Mouse (Mus musculus): ENCODE measurements around the gene Znrf4.

Znrf4 gene

DNA sequence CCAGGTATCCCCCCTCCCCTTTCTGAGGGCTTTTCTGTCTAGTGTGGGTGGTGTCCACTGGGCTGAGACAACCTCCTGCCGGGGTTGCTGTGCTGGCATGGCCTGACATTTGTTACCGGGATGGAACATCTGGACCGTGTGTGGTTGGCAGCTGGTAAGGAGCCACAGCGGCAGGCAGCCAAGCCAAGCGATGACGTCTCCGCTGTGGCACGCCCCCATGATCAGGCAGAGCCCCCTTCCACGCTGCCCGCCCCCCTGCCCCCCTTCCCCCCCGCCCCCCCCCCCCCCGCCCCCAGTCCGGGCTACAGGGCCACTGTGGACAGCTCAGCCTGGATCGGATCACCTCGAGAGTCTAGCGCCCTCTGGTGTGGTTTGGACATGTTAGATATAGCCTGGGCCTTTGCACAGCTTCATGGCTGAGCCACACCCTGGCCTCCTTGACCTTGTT, 24.8 kb downstream of the Znrf4 start:
- DNase-seq (ENCODE audit: low spot score): no peak

DNA sequence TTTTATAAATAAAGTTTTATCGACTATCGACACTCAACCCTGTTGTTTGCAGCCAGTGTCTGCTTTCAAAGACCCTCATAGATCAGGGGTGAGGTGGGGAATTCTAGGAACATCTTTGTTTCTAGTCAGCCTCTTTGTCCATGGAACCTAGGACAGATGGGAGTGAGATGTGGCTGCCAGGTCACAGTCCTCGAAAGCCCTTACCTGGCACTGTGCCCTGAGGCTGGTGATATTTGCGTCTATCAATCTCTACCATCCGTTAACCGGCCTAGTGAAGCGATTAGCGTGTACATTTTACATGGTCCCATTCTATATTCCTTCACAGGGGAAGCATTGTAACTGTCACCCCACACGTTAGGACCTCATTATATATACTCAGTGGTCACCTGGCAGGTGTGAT, 26.3 kb downstream of the Znrf4 start:
- DNase-seq (ENCODE audit: low spot score): no peak

DNA sequence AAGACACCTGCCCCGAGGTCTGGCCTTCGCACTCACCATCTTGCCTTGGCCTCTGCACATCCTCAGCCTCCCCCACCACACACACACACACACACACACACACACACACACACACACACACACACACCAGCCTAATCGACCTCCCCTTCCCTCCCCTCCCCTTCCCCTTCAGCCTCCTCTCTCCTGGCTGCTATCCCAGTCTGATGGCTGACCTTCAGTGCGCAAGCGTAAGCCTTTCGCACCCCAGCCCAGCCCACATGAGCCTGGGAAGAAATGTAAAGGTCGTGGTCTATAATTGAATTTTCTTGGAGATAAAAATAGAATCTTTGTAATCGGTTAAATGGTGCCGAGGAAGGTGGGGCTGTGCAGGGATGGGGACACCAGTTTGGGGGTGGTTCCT, 27.1 kb downstream of the Znrf4 start:
- no peak for DNase-seq (ENCODE audit: low spot score)

DNA sequence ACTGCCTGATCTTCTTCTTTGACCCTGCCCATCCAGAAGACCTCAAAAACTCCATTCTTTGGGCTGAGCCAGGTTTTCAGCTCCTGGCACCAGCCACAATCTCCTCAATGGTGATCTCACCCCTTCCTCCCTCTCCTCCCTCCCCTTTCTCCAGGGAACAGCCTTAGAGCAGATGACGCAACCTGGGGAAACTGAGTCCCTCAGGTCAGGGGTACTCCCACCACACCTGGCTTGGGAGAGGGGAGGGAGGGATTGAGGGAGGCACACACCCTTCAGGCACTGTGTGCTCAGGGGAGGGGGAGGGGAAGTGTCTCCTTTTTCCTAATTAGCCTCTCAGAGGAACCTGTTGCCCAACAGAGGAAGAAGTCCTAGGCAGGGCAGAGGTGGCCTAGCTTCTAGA, 29.6 kb downstream of the Znrf4 start:
- DNase-seq (ENCODE audit: low spot score): no peak

DNA sequence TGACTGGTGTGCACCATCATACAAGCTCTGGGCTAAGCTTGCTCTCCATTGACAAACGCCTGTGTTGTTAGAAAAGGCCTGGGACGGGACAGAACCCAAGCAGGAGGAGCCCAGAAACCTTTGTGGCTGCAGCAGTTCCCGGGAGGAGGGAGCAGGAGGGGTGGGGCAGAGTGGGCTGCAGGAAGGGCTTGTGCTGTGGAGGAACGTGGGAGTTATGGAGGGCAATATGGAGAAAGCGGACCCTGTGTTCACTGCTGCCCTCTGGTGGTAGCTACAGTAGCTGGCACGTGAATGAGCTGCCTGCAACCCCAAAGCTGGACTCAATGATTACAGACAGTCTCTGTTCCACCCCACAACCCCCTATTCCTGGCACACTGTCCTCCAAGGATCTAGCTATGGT, 32.9 kb downstream of the Znrf4 start:
- peak; percentile 76 for DNase-seq (ENCODE audit: low spot score)

DNA sequence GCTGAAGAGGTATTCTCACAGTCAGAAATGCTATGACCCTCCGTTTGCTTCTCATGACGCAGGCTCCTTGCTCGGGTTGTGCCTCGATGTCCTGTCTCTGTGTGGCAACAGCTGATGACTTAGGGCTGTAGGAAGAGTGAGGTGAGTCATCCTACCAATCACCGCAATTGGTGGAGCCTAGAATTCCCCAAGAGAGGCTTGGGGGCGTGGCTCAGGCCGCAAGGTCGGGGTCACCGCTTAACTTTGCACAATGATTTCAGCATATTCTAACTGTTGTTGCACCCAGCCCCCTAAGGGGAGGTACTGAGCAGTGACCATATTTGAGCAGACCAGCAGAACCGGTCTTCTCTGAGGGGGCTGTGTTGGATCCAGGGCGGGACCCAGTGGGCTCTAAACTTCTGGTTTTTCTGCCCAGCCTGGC, 34.0 kb downstream of the Znrf4 start:
- no peak for DNase-seq (ENCODE audit: low spot score)

DNA sequence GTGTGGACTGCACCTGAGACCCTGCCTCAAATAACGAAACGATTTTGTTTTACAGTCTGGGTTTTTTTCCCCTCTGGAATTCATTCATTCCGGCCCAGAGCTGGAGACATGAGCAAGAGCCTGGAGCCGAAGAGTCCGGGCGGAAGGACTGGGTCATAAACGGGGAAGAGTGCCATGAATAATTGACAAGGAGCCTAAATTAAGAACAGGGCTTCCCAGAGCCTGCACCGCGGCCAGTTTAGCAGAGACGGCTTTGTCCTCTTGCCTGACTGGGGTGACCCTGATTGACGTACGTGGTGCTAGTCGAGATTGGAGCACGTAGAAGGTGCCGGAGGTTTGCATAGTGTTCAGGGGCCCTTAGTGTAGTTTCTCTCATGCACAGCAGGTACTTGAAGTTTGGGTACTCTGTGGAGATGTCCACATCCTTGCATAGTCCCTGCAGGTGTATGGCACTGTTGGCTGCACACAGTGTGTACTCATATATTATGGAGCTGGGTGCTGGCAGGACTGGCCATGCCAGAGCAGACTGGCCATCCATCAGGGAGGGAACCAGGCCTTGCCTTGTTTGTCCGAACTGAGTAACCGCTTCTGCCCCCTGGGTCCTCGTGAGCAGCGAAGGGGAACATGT, 34.9 kb downstream of the Znrf4 start:
- DNase-seq (ENCODE audit: low spot score): no peak

DNA sequence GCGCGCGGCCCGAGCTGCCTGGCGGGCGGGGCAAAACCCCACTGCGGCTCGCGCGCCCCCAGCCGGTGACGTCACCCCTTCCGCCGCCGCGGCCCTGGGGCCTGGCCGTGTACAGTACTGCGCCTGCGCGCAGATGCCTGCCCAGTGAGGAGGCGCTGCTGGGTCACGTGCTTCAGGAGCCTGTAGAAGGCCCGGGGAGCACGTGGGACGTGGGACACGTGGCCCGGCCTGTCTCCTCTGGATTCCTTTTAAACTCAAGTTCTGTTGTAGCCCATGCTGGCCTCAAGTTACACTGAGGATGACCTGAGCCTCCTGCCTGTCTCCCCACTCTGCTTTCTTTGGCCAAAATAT, 35.9 kb downstream of the Znrf4 start, which contains the start of gene Ptprs:
Ptprs (minus strand) TSS at position 82 of the 351 bp plus-strand sequence.
- DNase-seq (ENCODE audit: low spot score): peak; percentile 93

DNA sequence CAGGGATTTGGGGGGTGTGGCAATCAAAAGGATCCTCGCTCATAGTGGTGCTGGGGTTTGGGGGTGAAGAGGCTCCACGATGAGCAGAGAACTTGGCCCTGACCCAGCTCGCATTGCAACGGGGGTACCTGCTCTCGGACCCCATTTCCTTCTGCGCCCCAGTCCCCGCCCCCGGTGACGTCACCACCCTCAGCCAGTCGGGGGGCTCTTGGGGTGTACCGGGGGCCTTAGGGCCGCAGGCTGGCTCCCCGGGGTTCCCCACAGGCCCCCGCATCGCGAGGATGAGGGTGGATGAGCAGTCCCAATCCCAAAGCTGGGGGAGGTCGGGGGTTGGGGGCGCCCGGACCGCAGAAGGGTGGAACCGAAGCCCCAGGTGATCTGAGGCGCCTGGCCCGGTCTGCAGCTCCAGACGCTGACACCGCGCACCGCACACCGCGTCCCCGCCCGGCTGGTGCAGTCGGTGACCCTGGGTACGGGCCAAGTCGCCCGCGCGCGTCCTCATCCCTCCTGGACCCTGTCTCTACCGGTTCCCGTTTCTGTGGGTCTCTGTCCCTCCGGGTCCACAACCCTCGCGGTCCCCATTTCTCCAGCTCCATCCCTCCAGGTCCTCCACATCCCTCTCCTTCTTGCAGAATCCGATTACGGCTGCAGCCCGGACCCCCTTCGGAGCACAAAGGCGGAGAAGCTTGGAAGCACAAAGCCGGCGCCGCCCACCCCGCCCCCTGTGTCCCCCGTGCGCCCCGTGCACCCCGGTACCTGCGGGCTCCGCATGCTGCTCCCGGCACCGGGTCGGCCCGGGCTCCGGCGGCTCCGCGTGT, 36.4 kb downstream of the Znrf4 start:
- no peak for DNase-seq (ENCODE audit: low spot score)

DNA sequence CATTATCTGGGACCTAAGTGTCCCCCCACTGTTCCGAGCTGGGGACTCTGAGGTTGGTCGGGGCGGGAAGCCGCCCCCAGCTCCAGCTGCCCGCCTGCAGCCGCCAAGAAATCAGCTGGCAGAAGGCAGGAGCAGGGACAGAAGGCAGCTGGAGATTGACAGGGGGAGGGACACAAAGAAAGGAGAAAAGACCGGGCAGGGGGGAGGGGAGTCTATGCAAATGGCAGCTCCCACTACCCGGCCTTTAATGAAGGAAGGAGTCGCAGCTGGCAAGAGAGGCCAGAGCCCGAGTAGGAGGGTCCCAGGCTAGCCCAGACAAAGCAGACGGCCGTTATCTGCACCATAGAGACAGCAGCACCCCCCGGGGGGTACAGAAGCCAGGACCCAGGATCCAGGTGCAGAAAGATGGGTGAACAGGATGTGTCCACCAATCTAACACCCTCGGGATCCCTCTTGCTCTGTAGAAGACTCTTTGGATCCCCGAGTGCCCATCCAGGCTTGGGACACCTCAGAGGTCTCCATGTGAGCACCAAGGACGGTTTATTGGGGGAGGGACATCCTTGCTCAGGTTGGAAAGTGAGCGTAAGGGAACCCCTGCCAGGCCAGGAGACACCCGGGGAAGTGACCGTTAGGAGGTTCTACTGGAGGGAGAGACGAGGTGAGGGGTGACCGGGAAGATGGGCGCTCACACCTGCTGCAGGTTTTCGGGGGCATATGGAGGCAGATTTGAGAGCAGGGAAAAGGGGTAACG, 37.2 kb downstream of the Znrf4 start:
- no peak for DNase-seq (ENCODE audit: low spot score)

DNA sequence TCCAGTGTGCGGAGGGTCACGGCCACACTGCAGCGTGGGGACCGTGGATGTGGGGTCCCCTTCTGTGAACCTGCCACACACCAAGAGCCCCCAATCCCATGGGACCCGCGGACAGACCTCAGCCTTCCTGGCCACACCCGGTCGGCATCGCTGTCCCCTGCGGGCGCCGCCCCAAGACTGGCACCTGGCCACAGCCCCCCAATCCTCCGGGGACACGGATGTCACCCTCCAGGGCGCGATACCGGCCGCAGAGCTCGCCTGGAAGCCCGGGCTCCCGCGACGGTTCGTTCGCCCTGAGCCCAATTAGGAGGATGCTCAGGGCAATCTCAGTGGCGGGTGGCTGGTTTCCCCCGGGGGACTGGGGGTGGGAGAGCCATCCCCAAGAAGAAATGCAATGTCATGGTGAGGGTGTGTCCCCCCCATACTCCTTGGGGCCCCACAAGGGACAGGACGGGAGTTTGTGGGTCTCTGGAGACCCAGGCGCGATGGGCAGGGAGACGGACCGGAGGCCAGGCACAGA, 37.9 kb downstream of the Znrf4 start:
- no peak for DNase-seq (ENCODE audit: low spot score)

DNA sequence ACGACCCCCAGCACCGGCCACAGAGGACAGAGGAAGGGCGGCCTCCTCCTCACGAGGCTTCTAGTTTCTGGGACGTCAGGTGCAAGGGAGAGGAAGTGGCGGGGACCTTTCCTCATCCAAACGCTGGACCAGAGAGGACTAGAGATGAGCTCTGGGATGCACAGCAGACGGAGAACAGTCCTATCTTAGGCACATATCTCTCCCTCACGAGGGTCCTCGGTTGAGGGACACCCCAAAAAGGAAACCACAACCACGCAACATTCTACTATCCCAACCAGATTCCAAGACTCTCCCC, 38.7 kb downstream of the Znrf4 start:
- no peak for DNase-seq (ENCODE audit: low spot score)

DNA sequence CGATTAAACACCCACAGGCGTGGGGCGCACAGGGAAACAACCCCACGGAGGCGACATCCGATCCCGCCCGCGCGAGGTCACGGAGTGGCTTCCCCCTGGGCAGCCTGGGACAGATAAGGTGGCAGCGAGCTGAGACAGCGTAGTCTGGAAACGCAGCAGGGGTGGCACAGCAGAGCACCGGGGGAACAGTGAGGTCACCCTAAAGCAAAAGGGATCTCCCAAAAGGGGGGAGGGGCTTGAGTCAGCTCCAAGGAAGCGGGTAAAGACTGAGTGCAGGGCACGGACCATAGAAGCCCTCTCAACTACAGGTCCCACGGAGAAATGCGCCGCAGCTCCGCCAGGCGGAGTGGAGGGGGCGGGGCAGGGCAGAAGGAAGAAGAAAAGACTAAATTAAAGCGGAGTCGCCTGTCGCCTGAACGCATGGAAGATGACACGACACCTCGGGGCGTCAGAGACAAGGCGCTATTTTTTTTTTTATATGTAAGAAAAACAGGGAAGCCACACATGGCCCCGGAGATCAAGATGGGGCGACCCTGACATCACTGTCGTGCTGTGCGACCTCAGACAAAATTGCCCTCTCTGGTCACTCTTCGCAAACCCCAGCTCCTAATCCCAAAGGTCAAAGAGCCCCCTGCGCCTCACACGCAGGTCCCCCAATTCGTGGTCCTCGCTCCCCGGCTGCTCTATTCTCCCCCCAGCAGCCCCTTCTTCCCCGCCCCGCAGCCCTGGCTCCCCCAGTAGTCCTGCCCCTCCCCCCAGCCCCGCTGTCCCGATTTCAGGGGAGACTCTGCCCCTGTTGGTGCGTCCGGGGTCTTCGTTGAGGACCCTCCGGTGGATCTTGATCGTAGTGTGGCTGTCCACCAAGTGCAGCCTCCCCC, 39.3 kb downstream of the Znrf4 start:
- DNase-seq (ENCODE audit: low spot score): peak; percentile 59

DNA sequence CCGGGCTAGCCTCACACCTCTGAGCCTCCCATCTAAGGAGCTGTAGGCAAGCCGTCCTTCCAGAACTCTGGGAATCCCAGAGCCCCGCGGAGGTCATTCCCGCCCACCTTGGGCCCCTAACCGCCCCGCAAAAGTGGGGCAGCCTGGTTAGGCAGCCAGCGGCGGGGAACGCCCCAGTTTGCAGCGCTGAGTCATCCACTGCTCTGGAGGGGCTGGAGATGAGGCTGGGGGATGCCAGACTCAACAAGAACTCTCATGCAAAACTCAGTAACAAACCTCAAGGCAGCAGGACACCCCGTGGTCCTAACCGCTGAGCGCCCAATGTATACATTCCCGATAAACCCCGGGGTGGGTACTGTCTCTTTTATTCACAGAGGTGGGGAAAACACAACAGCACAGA, 40.1 kb downstream of the Znrf4 start:
- DNase-seq (ENCODE audit: low spot score): no peak

DNA sequence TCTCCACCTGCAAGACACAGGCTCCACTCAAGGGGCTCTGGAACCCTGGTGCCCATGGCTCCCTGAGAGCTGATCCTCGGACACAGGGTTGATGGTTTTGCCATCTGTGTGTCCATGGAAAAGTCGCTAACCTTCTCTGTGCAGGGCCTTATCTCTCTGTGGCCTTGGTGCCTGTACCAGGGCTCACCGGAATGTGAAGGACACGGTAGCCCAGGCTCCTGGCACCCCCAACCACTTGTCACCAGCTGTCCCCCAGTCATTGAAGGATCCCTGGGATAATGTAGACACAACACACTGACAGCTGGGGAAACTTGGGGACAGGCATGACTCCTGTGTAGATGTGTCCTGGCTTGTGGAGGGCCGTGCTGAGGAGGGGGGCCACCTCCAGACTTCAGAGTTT, 41.1 kb downstream of the Znrf4 start:
- DNase-seq (ENCODE audit: low spot score): no peak

DNA sequence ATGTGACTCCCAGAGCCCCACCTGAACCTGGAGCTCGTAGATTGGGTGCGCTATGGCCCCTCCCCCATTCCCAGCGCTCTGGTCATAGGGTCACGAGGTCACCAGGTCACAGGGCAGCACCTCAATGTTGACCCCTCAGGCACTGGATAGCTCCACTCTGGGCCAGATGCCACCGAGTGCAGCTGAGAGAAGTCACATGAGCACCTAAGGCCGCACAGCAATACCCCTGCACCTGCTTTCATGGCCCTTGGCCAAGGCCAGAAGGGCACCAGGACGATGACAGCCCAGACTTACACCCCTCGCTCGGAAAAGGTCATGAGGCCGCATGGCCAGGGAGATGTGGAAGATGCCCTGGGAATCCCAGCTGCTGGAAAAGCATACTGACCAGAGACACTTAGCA, 41.7 kb downstream of the Znrf4 start:
- no peak for DNase-seq (ENCODE audit: low spot score)

DNA sequence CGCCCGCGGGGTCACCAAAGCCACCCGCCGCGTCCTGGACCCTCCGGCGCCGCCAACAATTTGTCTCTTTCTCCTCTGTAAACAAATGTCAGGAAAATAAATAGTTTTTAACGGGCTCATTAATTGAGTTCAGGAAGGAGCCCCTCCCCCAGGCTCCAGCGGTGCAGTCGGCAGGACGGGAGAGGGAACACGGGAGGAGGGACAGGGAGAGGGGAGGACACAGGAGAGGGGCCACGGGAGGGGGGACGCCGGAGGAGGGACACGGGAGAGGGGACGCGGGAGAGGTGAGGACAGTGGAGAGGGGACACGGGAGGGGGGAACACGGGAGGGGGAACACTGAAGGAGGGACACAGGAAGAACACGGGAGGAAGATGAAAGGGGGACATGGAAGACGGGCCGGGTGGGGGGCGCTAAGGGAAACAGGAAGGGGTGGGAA, 42.2 kb downstream of the Znrf4 start:
- no peak for DNase-seq (ENCODE audit: low spot score)

DNA sequence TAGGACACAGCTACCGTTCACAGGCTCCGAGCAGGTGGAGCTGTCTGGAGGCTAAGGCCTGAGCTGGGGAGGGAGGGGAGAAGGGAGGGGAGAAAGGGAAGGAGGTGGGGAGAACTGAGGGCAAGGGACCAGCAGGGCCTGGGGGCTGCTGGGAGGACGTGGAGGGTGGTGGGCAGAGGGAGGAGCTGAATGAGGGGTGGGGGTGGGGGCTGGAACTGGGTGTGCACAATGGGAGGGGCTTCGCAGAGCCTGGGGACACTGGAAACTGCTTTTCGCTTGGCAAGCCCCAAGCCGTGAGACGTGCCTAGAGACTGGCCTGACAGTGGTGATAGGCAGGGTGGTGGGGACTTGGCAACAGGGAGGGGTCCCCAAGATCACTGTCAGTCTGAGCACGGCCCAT, 43.0 kb downstream of the Znrf4 start:
- DNase-seq (ENCODE audit: low spot score): no peak

DNA sequence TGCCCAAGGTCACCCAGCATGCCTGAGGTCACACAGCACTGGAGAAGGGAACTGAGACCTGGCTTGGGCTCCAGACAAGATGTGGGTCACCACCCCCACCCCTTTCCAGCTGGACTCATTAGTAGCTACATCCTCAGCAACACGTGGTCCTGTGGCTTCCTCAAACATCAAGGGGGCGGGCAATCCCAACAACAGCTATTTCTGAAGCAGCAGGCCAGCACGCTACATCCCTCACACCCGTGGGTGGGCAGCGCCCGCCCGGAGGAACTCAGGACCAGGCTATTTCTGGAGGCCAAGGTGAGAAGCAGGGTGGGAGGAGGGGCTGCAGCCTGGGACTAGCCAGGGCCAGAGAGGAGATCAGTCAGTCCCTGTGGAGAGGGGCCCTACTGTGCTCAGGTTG, 43.4 kb downstream of the Znrf4 start:
- DNase-seq (ENCODE audit: low spot score): no peak

DNA sequence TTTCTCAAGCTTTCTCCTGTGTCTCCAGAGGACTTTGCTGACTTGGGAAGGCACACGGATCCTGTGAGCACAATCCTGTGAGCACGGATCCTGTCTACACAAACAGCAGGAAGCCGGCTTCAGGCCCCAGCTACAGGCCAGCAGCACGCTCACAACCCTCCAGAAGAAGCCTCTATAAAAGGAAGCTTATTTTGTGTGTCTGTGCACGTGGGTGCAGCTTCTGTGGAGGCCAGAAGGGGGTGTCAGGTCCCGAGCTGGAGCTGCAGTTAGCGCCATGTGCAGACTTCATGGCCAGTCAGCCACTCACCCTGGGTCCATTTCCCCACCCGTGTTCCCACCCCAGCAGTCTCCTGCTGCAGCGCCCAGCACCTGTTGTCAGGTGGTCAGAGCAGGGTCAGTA, 43.9 kb downstream of the Znrf4 start:
- no peak for DNase-seq (ENCODE audit: low spot score)

DNA sequence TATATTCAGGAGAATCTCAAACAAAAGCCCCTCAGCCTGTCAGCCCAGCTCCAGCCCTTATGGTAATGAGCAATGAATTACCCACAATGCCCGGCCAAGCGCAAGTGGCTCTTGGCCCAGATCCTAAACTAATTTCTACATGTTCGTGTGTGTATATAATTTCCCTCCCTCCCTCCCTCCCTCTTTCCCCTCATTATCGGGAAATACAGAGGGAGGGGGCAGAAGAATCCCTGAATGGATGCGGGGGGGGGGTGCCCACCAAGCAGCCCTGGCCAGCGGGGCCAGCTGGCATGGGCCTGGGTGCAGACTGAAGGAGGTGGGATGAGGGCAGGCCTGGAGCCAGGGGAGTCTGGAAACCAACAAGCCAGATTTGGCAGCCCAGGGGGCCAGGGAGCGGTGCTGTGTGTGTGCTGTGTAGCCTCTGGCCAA, 44.8 kb downstream of the Znrf4 start:
- no peak for DNase-seq (ENCODE audit: low spot score)

DNA sequence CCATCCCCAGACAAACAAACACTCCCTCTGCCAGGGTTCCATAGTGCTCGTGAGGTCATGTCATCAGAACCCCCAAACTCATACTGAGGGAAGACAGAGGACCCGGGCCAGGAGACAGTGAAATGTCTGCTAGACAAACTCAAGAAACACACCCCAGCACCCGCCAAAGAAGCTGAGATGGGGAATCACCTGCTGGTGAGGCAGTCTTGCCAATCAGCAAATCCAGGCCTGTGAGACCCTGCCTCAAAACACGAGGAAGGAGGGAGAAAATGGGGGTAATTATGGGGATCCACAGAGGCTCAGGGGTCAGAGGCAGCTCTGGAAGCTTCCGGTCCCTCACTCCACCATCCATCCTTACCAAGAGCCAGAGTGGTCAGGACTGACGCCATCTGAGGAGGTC, 45.5 kb downstream of the Znrf4 start:
- DNase-seq (ENCODE audit: low spot score): no peak
